Mouse (Mus musculus): Measurements from ENCODE around the gene Slc51b. TPM values are rescaled to one million over a fixed set of nuclear protein-coding genes. Genes with fewer than 3 reads are reported as not detected.
A peak's percentile ranks its signal among the peaks of the same experiment; 100 is the strongest.

Gene Slc51b
- polyA plus RNA-seq (2012; fragmentation: generic; extraction: Trizol), result not detected

- no peak within 1 kb of the TSS for H3K4me3 ChIP-seq
- TF ChIP-seq POLR2AphosphoS2 (IDR thresholded peaks at IDR 0.05; ENCODE audit: insufficient read length, low read depth) (no peak), TCF12 (IDR thresholded peaks at IDR 0.05; ENCODE audit: insufficient read depth, poor library complexity, severe bottlenecking) (no peak)
- no peaks in the 10 kb centered on the region for H3K79me2 ChIP-seq (ENCODE audit: control insufficient read depth, insufficient read depth)
- no peak within 1 kb of the TSS for H3ac ChIP-seq (ENCODE audit: control insufficient read depth, insufficient read length)
- no peaks in the 10 kb centered on the region for H3K27me3 ChIP-seq (ENCODE audit: control insufficient read depth, insufficient read depth, insufficient read length)
- H3K4me2 ChIP-seq (ENCODE audit: low read depth), result no peak within 1 kb of the TSS
- no peaks in the 10 kb centered on the region for H3K36me3 ChIP-seq (ENCODE audit: control insufficient read depth, insufficient read depth)
Measured at GRCm38 (mm10) chr9:65422760-65423501, at the start of gene Slc51b. Gene Slc51b, minus strand, starts transcription at chr9:65422955.

- H3K79me2 ChIP-seq (ENCODE audit: control insufficient read depth, insufficient read depth), result peaks cover 12% of the 10 kb centered on the region
- no peak overlapping the region for H3K4me2 ChIP-seq (ENCODE audit: low read depth)
- H3K27me3 ChIP-seq (ENCODE audit: control insufficient read depth, insufficient read depth, insufficient read length), result no peaks in the 10 kb centered on the region
- peaks cover 35% of the 10 kb centered on the region for H3K36me3 ChIP-seq (ENCODE audit: control insufficient read depth, insufficient read depth)
- no peak overlapping the region for H3K4me3 ChIP-seq
- no peak overlapping the region for H3ac ChIP-seq (ENCODE audit: control insufficient read depth, insufficient read length)
- TF ChIP-seq MAX (IDR thresholded peaks at IDR 0.05; ENCODE audit: low read depth) (no peak), E2F4 (IDR thresholded peaks at IDR 0.05; ENCODE audit: insufficient read depth) (no peak), MYOD1 (IDR thresholded peaks at IDR 0.05; ENCODE audit: control insufficient read depth in 1 of 3, insufficient read length in 2 of 3, low read depth in 2 of 3) (no peak), POLR2AphosphoS2 (IDR thresholded peaks at IDR 0.05; ENCODE audit: insufficient read length, low read depth) (no peak), TCF3 (IDR thresholded peaks at IDR 0.05; ENCODE audit: insufficient read length, low read depth) (no peak), REST (IDR thresholded peaks at IDR 0.05; ENCODE audit: insufficient read depth, insufficient read length) (no peak), SRF (IDR thresholded peaks at IDR 0.05; ENCODE audit: control insufficient read depth, insufficient read length, low read depth) (no peak), TCF12 (IDR thresholded peaks at IDR 0.05; ENCODE audit: insufficient read depth, poor library complexity, severe bottlenecking) (no peak), USF1 (IDR thresholded peaks at IDR 0.05; ENCODE audit: low read depth) (no peak), MYOG (IDR thresholded peaks at IDR 0.05; ENCODE audit: control insufficient read depth in 1 of 3, insufficient read depth in 1 of 3, insufficient read length in 2 of 3, low read depth in 2 of 3) (no peak), CEBPB (IDR thresholded peaks at IDR 0.05; ENCODE audit: insufficient read depth, poor library complexity, severe bottlenecking) (no peak), POLR2A (IDR thresholded peaks at IDR 0.05; ENCODE audit: insufficient read length, low read depth) (no peak)
Measured at GRCm38 (mm10) chr9:65467686-65468085, 44.9 kb upstream of the Slc51b start.

- Histone ChIP-seq H3K27me3 (ENCODE audit: control insufficient read depth, insufficient read depth, insufficient read length) (no peaks in the 10 kb centered on the region), H3ac (ENCODE audit: control insufficient read depth, insufficient read length) (no peak overlapping the region), H3K79me2 (ENCODE audit: control insufficient read depth, insufficient read depth) (peaks cover 26% of the 10 kb centered on the region), H3K4me2 (ENCODE audit: low read depth) (no peak overlapping the region), H3K36me3 (ENCODE audit: control insufficient read depth, insufficient read depth) (peaks cover 31% of the 10 kb centered on the region), H3K4me3 (no peak overlapping the region)
- TF ChIP-seq CEBPB (IDR thresholded peaks at IDR 0.05; ENCODE audit: insufficient read depth, poor library complexity, severe bottlenecking) (no peak), E2F4 (IDR thresholded peaks at IDR 0.05; ENCODE audit: insufficient read depth) (no peak), MAX (IDR thresholded peaks at IDR 0.05; ENCODE audit: low read depth) (no peak), TCF3 (IDR thresholded peaks at IDR 0.05; ENCODE audit: insufficient read length, low read depth) (no peak), MYOD1 (IDR thresholded peaks at IDR 0.05; ENCODE audit: control insufficient read depth in 1 of 3, insufficient read length in 2 of 3, low read depth in 2 of 3) (no peak), MYOG (IDR thresholded peaks at IDR 0.05; ENCODE audit: control insufficient read depth in 1 of 3, insufficient read depth in 1 of 3, insufficient read length in 2 of 3, low read depth in 2 of 3) (no peak), POLR2AphosphoS2 (IDR thresholded peaks at IDR 0.05; ENCODE audit: insufficient read length, low read depth) (no peak), TCF12 (IDR thresholded peaks at IDR 0.05; ENCODE audit: insufficient read depth, poor library complexity, severe bottlenecking) (no peak)
Measured at GRCm38 (mm10) chr9:65465241-65465640, 42.5 kb upstream of the Slc51b start.

- Histone ChIP-seq H3K4me2 (ENCODE audit: low read depth) (peak overlapping the region; percentile 48), H3K79me2 (ENCODE audit: control insufficient read depth, insufficient read depth) (peaks cover 26% of the 10 kb centered on the region), H3K27me3 (ENCODE audit: control insufficient read depth, insufficient read depth, insufficient read length) (no peaks in the 10 kb centered on the region), H3K36me3 (ENCODE audit: control insufficient read depth, insufficient read depth) (peaks cover 28% of the 10 kb centered on the region), H3K4me3 (no peak overlapping the region), H3ac (ENCODE audit: control insufficient read depth, insufficient read length) (no peak overlapping the region)
- TF ChIP-seq E2F4 (IDR thresholded peaks at IDR 0.05; ENCODE audit: insufficient read depth) (no peak), CEBPB (IDR thresholded peaks at IDR 0.05; ENCODE audit: insufficient read depth, poor library complexity, severe bottlenecking) (peak; percentile 47; the same call in 1 of the 2 replicates)
Measured at GRCm38 (mm10) chr9:65464161-65464560, 41.4 kb upstream of the Slc51b start.

- H3K4me2 ChIP-seq (ENCODE audit: low read depth), result peak overlapping the region; percentile 80
- no peak overlapping the region for H3ac ChIP-seq (ENCODE audit: control insufficient read depth, insufficient read length)
- peak overlapping the region; percentile 65 for H3K4me3 ChIP-seq
- H3K36me3 ChIP-seq (ENCODE audit: control insufficient read depth, insufficient read depth), result peaks cover 16% of the 10 kb centered on the region
- H3K79me2 ChIP-seq (ENCODE audit: control insufficient read depth, insufficient read depth), result peaks cover 26% of the 10 kb centered on the region
- peak; percentile 91 for TF ChIP-seq TCF12 (IDR thresholded peaks at IDR 0.05; ENCODE audit: insufficient read depth, poor library complexity, severe bottlenecking)
- TF ChIP-seq POLR2AphosphoS2 (IDR thresholded peaks at IDR 0.05; ENCODE audit: insufficient read length, low read depth), result no peak
- TF ChIP-seq TCF3 (IDR thresholded peaks at IDR 0.05; ENCODE audit: insufficient read length, low read depth), result peak; percentile 80
- no peak for TF ChIP-seq USF1 (IDR thresholded peaks at IDR 0.05; ENCODE audit: low read depth)
- peak in 2 of 3 experiments; percentile 76 to 86 for TF ChIP-seq MYOD1 (IDR thresholded peaks at IDR 0.05; ENCODE audit: control insufficient read depth in 1 of 3, insufficient read length in 2 of 3, low read depth in 2 of 3)
- TF ChIP-seq REST (IDR thresholded peaks at IDR 0.05; ENCODE audit: insufficient read depth, insufficient read length), result no peak
- TF ChIP-seq MYOG (IDR thresholded peaks at IDR 0.05; ENCODE audit: control insufficient read depth in 1 of 3, insufficient read depth in 1 of 3, insufficient read length in 2 of 3, low read depth in 2 of 3), result peak; percentile 5 to 77 (median 50)
- TF ChIP-seq SRF (IDR thresholded peaks at IDR 0.05; ENCODE audit: control insufficient read depth, insufficient read length, low read depth), result no peak
- no peak for TF ChIP-seq E2F4 (IDR thresholded peaks at IDR 0.05; ENCODE audit: insufficient read depth)
- TF ChIP-seq CEBPB (IDR thresholded peaks at IDR 0.05; ENCODE audit: insufficient read depth, poor library complexity, severe bottlenecking), result peak; percentile 8; the same call in 1 of the 2 replicates
- TF ChIP-seq POLR2A (IDR thresholded peaks at IDR 0.05; ENCODE audit: insufficient read length, low read depth), result no peak
- TF ChIP-seq MAX (IDR thresholded peaks at IDR 0.05; ENCODE audit: low read depth), result no peak
- no peaks in the 10 kb centered on the region for H3K27me3 ChIP-seq (ENCODE audit: control insufficient read depth, insufficient read depth, insufficient read length)
Measured at GRCm38 (mm10) chr9:65462544-65462943, 39.8 kb upstream of the Slc51b start.

All from myocyte (in vitro differentiated cells).